ENCODE assay signal across 14 mouse cellular contexts in genomic region chr1:155055041-155055440, GRCm38 (mm10). TPM values are rescaled to one million over a fixed set of nuclear protein-coding genes. Genes with fewer than 3 reads are reported as not detected.
A peak's percentile ranks its signal among the peaks of the same experiment; 100 is the strongest.
DNase-seq lines count a peak whose midpoint lies in the region; ATAC-seq and TF ChIP-seq lines count a peak whose summit lies in the region.
"Had no signal": no experiment of that assay in that cellular context is flagged by ENCODE, and none has a peak within 500 bp of the region (broad histone marks: within the 10 kb centered on the region; RNA-seq: fewer than 3 reads in every experiment).

No protein-coding gene starts in this region.

- WGBS in heart, embryonic 14.5 days, result 40% methylated on average over 3 of the region's 3 CpGs
- WGBS in spleen, adult 2 months, result 13% methylated on average over 3 of the region's 3 CpGs
- WGBS in embryonic facial prominence, embryonic 13.5 days, result 12% methylated on average over 3 of the region's 3 CpGs

- H3K27ac ChIP-seq in heart, embryonic 14.5 days (replicated peaks in 1 of 2; ENCODE audit: control insufficient read depth in 1 of 2, insufficient read depth in 1 of 2, low read depth in 2 of 2, low read length in 2 of 2), result peak overlapping the region in 1 of 2 experiments; percentile 26; a peak in 2 of 4 replicates
- H3K27ac ChIP-seq in spleen, adult 2 months (ENCODE audit: insufficient read depth, low read length), result peak overlapping the region; percentile 82
- H3K27ac ChIP-seq in embryonic facial prominence, embryonic 13.5 days, result peak overlapping the region; percentile 80
- no peak overlapping the region for H3K27ac ChIP-seq in layer of hippocampus, adult 2 months
- H3K27ac ChIP-seq: liver, embryonic 14.5 days; neural tube, embryonic 12.5 days had no signal

- no peak for TF ChIP-seq POLR2A in spleen, adult 2 months (IDR thresholded peaks at IDR 0.05; ENCODE audit: low read depth, low read length)

- H3K27me3 ChIP-seq in heart, embryonic 14.5 days (ENCODE audit: control insufficient read depth, insufficient read depth, low read length), result no peaks in the 10 kb centered on the region
- H3K27me3 ChIP-seq in spleen, adult 2 months (ENCODE audit: control insufficient read depth, insufficient read depth, low read length), result no peaks in the 10 kb centered on the region
- H3K27me3 ChIP-seq in embryonic facial prominence, embryonic 13.5 days, result no peaks in the 10 kb centered on the region
- no peaks in the 10 kb centered on the region for H3K27me3 ChIP-seq in splenic B cell, adult 2 months (ENCODE audit: control insufficient read depth, insufficient read depth, low read length, poor library complexity, severe bottlenecking)
- H3K27me3 ChIP-seq: neural tube, embryonic 12.5 days had no signal

- no peaks in the 10 kb centered on the region for H3K9me3 ChIP-seq in heart, embryonic 14.5 days (ENCODE audit: control insufficient read depth, low read length)
- no peaks in the 10 kb centered on the region for H3K9me3 ChIP-seq in embryonic facial prominence, embryonic 13.5 days
- H3K9me3 ChIP-seq: neural tube, embryonic 12.5 days had no signal

- peaks cover 54 to 69% of the 10 kb centered on the region in 2 experiments for H3K4me1 ChIP-seq in heart, embryonic 14.5 days (ENCODE audit: control insufficient read depth in 2 of 2, insufficient read depth in 2 of 2, low read length in 2 of 2)
- H3K4me1 ChIP-seq in spleen, adult 2 months (ENCODE audit: control insufficient read depth, insufficient read depth, insufficient read length), result peaks cover 67% of the 10 kb centered on the region; the same call in 1 of the 2 replicates
- H3K4me1 ChIP-seq in embryonic facial prominence, embryonic 13.5 days, result peaks cover 66% of the 10 kb centered on the region

- H3K36me3 ChIP-seq in heart, embryonic 14.5 days (ENCODE audit: control insufficient read depth, insufficient read depth, low read length), result no peaks in the 10 kb centered on the region
- H3K36me3 ChIP-seq in spleen, adult 2 months (ENCODE audit: control insufficient read depth, insufficient read depth, low read length), result no peaks in the 10 kb centered on the region
- no peaks in the 10 kb centered on the region for H3K36me3 ChIP-seq in embryonic facial prominence, embryonic 13.5 days
- no peaks in the 10 kb centered on the region for H3K36me3 ChIP-seq in splenic B cell, adult 2 months (ENCODE audit: control insufficient read depth, insufficient read depth, low read length, poor library complexity, severe bottlenecking)
- H3K36me3 ChIP-seq: neural tube, embryonic 12.5 days had no signal

- TF ChIP-seq CTCF in spleen, adult 2 months (IDR thresholded peaks at IDR 0.05; ENCODE audit: extremely low read depth, insufficient read depth, insufficient read length, insufficient replicate concordance), result no peak
- TF ChIP-seq CTCF in layer of hippocampus, adult 2 months (conservative IDR thresholded peaks at IDR 0.05), result no peak

- no peak for DNase-seq in heart, postnatal 4 days
- DNase-seq in spleen, adult 2 months (ENCODE audit: low read depth in 1 of 2, low spot score in 2 of 2), result no peak
- no peak for DNase-seq in spleen, postnatal 14 days (ENCODE audit: low spot score in 2 of 2)
- DNase-seq in splenic B cell, adult 2 months (ENCODE audit: low read depth, low spot score), result peak; percentile 60
- no peak for DNase-seq in spleen, adult 12 weeks (ENCODE audit: low spot score)
- DNase-seq in layer of hippocampus, adult 2 months (ENCODE audit: low spot score in 2 of 2), result no peak
- DNase-seq: adrenal gland, adult 2 months; right cerebral cortex, postnatal 25 days; thymus, adult 2 months had no signal

- no peak for ATAC-seq in heart, embryonic 14.5 days (ENCODE audit: insufficient number of reproducible peaks, insufficient read depth, low FRiP score, low read depth)
- no peak for ATAC-seq in embryonic facial prominence, embryonic 13.5 days (ENCODE audit: insufficient number of reproducible peaks, insufficient read depth, low FRiP score, low TSS enrichment, low read depth)
- ATAC-seq: intestine, postnatal 0 days had no signal

- H3K9ac ChIP-seq in heart, embryonic 14.5 days (ENCODE audit: low read length), result 0 out of 2 replicates have a peak overlapping the region, but pooled peaks have one; percentile 5
- H3K9ac ChIP-seq in embryonic facial prominence, embryonic 13.5 days, result no peak overlapping the region
- H3K9ac ChIP-seq: liver, embryonic 14.5 days; neural tube, embryonic 12.5 days had no signal

- no peak overlapping the region for H3K4me2 ChIP-seq in heart, embryonic 14.5 days (ENCODE audit: low read length)
- H3K4me2 ChIP-seq in embryonic facial prominence, embryonic 13.5 days, result no peak overlapping the region
- H3K4me2 ChIP-seq: neural tube, embryonic 12.5 days had no signal

- H3K4me3 ChIP-seq in heart, embryonic 14.5 days (ENCODE audit: control insufficient read depth in 1 of 2, insufficient read depth in 1 of 2, low read depth in 1 of 2, low read length in 2 of 2), result no peak overlapping the region
- no peak overlapping the region; the same call in 1 of the 2 replicates for H3K4me3 ChIP-seq in spleen, adult 2 months (ENCODE audit: extremely low read depth, insufficient read depth, insufficient read length)
- H3K4me3 ChIP-seq in embryonic facial prominence, embryonic 13.5 days, result no peak overlapping the region
- H3K4me3 ChIP-seq in layer of hippocampus, adult 2 months, result no peak overlapping the region
- H3K4me3 ChIP-seq: neural tube, embryonic 12.5 days had no signal

RNA-seq across cellular contexts. Expression of gene Ier5, which starts 44.4 kb away (rescaled TPM):
- polyA plus RNA-seq in heart, embryonic 14.5 days (2014; fragmentation: Nextera tagmentation; extraction: Ambion mirVana), result 8.3 and 10.4 TPM in 2 replicates
- 10 to 100 TPM; 26.1 to 26.6 TPM for total RNA-seq in heart, postnatal 4 days (2021)
- polyA plus RNA-seq in spleen, adult 2 months (2012; rRNA removed), result 47.7 and 82.0 TPM in 2 replicates
- polyA plus RNA-seq in embryonic facial prominence, embryonic 13.5 days (2015; fragmentation: Nextera tagmentation; extraction: Ambion mirVana), result 7.5 and 9.2 TPM in 2 replicates
- 10 to 100 TPM; 26.5 to 28.1 TPM for total RNA-seq in layer of hippocampus, adult 2 months (2021)
